Mouse (Mus musculus) megakaryocyte, adult 5-6 weeks (primary cell): ENCODE results near the gene Dcdc2c. TPM values are rescaled to one million over a fixed set of nuclear protein-coding genes. Genes with fewer than 3 reads are reported as not detected.

Experiments used
- ATAC-seq: 2 replicates; pipeline ENCODE4 v1.8.0; 2016; ENCODE audit warnings: mild to moderate bottlenecking, inconsistent platforms; ENCODE audit not compliant: poor library complexity, severe bottlenecking
- total RNA-seq, 2 experiments: library from RNA; stranded (forward) in 1 of 2; stranded (reverse) in 1 of 2; fragments of 153-499, 151-499 nt in 1 of 2; fragments of 221-1000, 200-1000 nt in 1 of 2; gene quantifications; 2 replicates each; pipeline versions ENCODE4 v1.2.3 to v1.2.4; 2015 to 2017

Dcdc2c gene
- total RNA-seq, 2 experiments from 2014 or later: not detected

DNA sequence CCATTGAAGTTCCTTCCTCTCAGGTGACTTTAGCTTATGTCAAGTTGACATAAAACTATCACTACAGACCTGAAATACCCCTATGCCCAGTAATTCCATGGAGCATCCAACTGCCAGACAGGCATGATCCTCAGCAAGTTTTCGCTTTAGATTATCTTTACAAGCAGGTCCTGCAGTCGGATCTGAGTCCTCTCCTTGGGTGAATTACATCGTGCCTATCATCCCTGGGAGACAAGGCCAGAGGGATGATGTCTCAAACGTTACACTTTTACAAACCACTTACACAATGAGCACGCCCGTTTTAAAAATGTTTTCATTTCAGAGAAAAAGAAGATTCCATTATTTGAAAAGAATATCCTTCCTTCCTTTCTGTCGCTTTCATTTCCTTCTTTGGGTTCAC is 91.7 kb downstream of the Dcdc2c start:
- no peak for ATAC-seq

- ATAC-seq: no peak
Measured at GRCm38 (mm10) chr12:28458786-28459185, 93.4 kb downstream of the Dcdc2c start.

GRCm38 (mm10) chr12:28436536-28436935 is 115.7 kb downstream of the Dcdc2c start:
- ATAC-seq: no peak

DNA sequence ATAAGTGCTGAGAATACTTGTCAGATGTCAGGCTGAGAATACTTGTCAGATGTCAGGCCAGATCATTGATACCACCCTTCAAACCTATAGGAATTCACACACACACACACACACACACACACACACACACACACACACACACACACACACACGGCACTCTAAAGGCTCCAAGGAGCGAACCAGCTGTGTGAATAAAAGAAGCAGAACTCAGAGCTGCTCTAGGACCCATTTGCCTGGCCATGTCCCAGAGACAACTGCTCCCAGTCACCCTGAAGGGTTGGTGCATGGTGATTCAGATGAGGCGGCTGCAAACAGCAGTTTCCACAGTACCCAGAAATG is 119.5 kb downstream of the Dcdc2c start:
- no peak for ATAC-seq

GRCm38 (mm10) chr12:28431832-28432728 is 120.1 kb downstream of the Dcdc2c start:
- ATAC-seq: no peak

- ATAC-seq: no peak
Measured at GRCm38 (mm10) chr12:28429856-28430255, 122.3 kb downstream of the Dcdc2c start.

GRCm38 (mm10) chr12:28416957-28417356 is 135.2 kb downstream of the Dcdc2c start:
- ATAC-seq: no peak

DNA sequence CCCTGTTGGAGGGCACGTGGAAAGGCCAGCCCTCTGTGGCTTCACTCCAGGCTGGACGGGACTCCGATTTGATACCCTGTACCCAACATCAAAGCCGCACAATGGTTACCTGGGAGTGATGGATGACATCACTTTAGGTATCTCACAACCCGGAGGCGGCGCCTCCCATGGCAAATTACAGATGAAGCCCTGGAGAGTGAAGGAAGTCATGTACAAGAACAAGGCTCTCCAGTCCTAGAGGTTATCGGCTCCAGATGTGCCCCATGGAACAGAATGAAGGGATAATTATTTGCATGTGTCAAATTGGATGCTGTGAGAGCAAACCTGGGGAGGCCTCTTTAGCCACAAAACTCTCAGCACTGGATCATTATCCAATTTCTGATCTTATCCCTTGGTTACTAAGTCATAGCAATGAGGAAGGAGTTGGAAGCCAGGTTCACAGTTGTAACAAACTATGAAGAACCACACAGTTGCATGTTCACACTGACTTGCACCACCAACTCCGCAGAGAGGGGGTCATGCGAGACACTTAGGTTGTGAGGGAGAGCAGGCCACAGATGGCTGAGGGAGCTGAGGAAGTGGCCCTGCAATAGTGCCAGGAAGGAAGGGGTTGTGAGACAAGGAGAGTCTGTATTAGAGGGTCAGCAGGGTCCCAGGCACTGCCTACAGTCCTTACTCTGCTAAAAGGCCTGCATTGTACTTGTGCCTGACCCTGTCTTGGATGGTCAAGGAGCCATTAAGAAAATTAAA is 144.4 kb downstream of the Dcdc2c start:
- ATAC-seq: no peak

- no peak for ATAC-seq
Measured at GRCm38 (mm10) chr12:28402256-28402655, 149.9 kb downstream of the Dcdc2c start.

DNA sequence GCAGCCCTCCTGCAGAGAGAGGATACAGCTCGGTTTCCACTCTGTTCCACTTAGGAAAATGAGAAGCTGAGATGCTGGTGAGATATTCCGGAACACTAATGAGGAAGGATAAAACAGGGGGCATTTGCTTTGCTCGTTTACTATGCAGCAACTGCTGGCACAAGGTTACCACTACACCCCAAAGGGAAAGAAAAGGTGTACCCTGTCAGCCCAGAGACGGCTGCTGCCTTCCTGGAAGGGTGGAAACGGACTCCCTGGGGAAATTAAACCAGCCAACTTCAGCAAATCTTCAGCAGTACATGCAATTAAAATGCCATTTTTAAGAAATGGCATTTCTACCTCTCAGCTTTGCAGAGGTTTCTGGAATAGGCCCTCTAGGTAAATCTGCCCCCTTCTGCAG is 150.8 kb downstream of the Dcdc2c start:
- no peak for ATAC-seq

GRCm38 (mm10) chr12:28392129-28392528 is 160.1 kb downstream of the Dcdc2c start:
- no peak for ATAC-seq

Other genes with a start within 250 kb of the Dcdc2c start
- not detected in 2 replicates for gene Allc, start 30.1 kb upstream of the Dcdc2c start, total RNA-seq (2015)
- not detected in 2 replicates for gene Allc, start 30.1 kb upstream of the Dcdc2c start, total RNA-seq (2017)
- gene Colec11, start 71.0 kb upstream of the Dcdc2c start, total RNA-seq (2015): 0.25 TPM in 1 of 2 replicates, not detected in the other
- 0.92 TPM in 1 of 2 replicates, not detected in the other for gene Colec11, start 71.0 kb upstream of the Dcdc2c start, total RNA-seq (2017)
- gene Rps7, start 83.6 kb upstream of the Dcdc2c start, total RNA-seq (2015): 1,498 and 1,642 TPM in 2 replicates
- 2,690 and 2,962 TPM in 2 replicates for gene Rps7, start 83.6 kb upstream of the Dcdc2c start, total RNA-seq (2017)
- 17.1 and 21.2 TPM in 2 replicates for gene Rnaseh1, start 97.2 kb upstream of the Dcdc2c start, total RNA-seq (2015)
- gene Rnaseh1, start 97.2 kb upstream of the Dcdc2c start, total RNA-seq (2017): 13.5 and 19.5 TPM in 2 replicates
- 28.8 and 32.0 TPM in 2 replicates for gene Adi1, start 122.8 kb upstream of the Dcdc2c start, total RNA-seq (2015)
- 7.6 and 9.1 TPM in 2 replicates for gene Adi1, start 122.8 kb upstream of the Dcdc2c start, total RNA-seq (2017)
- 25.9 and 29.7 TPM in 2 replicates for gene Trappc12, start 198.1 kb upstream of the Dcdc2c start, total RNA-seq (2015)
- gene Trappc12, start 198.1 kb upstream of the Dcdc2c start, total RNA-seq (2017): 34.3 and 40.3 TPM in 2 replicates
- gene Eipr1, start 199.4 kb upstream of the Dcdc2c start, total RNA-seq (2015): 21.2 and 22.7 TPM in 2 replicates
- 26.9 and 33.8 TPM in 2 replicates for gene Eipr1, start 199.4 kb upstream of the Dcdc2c start, total RNA-seq (2017)